Mouse (Mus musculus): ENCODE measurements at regions not wholly inside any gene's neighbourhood (a gene's known extent, or its start where the extent isn't known, plus 50 kb on each side); places are given as distances from the start of the nearest gene placed in this dataset.

DNA sequence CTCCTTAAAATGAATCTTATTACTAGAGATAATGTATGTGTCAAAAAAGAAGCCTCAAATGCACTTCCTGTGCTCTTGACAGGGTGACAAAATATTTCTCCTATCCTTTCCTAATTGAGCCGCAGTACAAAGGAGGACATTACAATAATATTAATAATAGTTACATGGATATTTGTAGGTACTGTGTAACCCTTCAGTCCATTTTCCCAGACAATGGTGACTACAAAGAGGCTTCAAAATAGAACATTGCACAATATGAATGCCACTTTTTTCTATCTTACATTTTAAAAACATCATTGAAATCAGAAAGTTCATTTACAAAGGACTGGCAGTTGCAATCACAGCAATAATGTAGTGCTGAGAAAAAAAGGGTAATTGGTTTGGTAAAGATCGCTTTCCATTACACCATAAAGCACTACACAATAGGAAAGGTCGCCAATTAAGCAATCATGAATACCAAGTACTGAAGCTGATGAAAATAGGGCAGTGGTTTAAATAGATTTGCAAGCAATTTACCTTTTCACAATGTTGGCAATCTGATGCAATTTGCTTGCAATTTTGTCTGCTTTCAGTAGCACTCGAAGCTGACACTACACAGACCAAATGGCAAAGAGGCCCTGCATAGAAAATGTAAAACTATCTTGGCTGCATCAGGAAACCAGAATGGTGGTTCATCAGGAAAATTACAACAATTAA lies 126.1 kb upstream of the Sp8 start:
- no peak for TF ChIP-seq CTCF (IDR thresholded peaks at IDR 0.05; ENCODE audit: extremely low read depth, insufficient read length, insufficient replicate concordance, low read depth, low read length)
- TF ChIP-seq POLR2A (IDR thresholded peaks at IDR 0.05; ENCODE audit: low read depth, low read length): no peak
